Mouse (Mus musculus) granulocyte monocyte progenitor cell, adult 5-6 weeks (primary cell): ENCODE measurements around the gene Fam110a. TPM values are rescaled to one million over a fixed set of nuclear protein-coding genes. Genes with fewer than 3 reads are reported as not detected.

Experiments used
- ATAC-seq: replicated peaks from 2 replicates; pipeline ENCODE4 v1.8.0; 2016; ENCODE audit warnings: mild to moderate bottlenecking, moderate TSS enrichment, inconsistent platforms; ENCODE audit not compliant: poor library complexity, severe bottlenecking
- total RNA-seq, 2 experiments: library from RNA; stranded (forward) in 1 of 2; stranded (reverse) in 1 of 2; fragments of 200-712, 200-1000 nt in 1 of 2; fragments of >200 nt in 1 of 2; fragmentation: Nextera tagmentation in 1 of 2; gene quantifications; 2 replicates each; pipeline ENCODE4 v1.2.3; 2014 to 2017

Gene Fam110a
- total RNA-seq, 2 experiments from 2014 or later = 8.8 to 14.9 TPM

DNA sequence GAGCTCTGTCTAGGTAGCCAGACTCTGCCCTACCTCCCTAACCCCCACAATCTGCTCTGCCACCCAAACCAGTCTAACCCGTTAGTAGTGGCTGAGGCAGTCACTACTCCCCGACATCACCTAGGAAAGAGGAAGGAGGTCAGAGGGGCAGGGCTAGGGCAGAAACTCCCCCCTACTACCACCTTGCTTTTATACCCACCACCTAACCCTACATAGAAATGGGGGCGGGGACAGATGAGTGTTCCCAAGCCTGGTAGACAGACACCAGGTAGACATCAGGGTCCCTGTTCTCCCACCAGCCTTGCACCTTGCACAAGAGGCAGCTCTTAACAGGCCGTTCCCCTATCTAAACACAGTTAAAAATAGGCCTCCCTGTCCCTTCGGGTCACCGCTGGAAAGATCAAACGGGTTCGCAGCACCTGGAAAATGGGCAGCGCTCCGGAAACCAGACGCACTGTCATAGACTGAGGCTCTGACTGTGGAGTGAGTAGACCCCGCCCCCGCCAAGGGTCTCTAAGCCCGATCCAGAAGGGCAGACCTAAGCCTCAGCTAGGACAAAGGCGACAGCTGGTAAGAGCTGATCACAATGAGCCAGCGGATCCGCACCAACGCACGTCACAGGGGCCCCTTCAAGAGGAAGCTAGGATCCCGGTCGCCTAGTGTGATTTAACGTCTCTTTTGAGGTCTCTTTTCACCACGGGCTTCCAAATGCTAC is 7.0 kb downstream of the Fam110a start:
- peak; percentile 41 for ATAC-seq

DNA sequence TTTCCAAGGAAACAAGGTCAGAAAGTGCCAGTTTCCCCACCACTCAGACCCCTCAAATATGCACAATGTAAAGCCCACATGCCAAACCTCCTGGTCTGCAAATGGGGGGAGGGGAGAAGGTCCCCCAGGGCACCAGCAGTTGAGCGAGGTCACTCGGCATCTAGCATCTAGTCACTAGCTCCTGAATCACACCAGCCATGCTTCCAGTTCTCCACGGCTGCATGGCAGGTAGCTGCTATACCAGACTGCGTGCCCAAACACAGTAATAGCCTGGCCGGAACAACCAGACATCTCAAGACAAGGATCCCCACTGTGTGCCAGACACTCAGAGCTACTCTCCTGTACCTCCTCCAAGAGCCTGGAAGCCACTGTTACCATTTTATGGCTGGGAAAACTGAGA is 8.3 kb downstream of the Fam110a start:
- no peak for ATAC-seq

DNA sequence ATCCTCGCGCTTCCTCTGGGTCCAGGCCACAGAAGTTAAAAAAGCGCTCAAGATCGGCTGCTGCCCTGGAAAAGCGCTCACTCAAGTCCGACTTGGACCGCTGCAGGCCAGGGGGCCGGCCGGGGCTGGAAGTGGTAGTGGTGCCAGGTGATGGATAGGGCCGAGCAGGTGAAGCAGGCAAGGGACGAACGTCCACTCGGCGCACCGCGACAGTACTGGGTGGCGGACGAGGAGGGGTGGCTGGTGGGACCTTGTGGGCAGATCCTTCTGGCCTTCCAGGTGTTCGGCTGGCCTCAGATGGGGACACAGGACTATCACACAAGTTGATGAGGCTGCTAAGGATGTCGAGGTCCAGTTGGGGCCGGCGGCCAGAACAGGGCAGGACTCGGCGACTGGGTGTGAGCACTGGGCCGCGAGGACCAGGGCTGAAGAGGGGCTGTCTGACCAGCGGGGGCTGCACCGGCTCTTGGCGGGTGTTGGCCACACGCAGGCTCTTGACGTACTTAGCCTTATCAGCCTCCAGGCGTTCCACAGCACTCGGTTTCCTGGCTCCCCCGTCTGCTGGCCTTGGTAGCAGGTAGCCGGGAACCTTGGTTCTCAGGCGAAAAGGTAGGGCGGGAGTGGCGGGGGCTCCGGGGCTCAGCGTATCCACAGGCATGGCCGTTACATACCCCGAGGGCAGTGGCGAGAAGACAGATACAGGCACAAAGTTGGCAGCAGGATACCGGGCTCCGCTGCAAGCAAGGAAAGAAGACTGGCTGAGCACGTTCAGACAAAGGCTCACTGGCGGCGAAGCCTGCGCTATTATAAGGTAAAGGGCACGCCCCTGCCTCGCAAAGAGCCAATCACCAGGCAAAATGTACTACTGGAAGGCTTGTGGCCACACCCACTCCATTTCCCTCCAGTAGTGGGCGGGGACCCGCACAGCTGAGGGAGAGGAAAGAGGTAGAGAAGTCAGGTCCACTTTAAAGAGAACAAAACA is 9.5 kb downstream of the Fam110a start:
- ATAC-seq = peak; percentile 47

DNA sequence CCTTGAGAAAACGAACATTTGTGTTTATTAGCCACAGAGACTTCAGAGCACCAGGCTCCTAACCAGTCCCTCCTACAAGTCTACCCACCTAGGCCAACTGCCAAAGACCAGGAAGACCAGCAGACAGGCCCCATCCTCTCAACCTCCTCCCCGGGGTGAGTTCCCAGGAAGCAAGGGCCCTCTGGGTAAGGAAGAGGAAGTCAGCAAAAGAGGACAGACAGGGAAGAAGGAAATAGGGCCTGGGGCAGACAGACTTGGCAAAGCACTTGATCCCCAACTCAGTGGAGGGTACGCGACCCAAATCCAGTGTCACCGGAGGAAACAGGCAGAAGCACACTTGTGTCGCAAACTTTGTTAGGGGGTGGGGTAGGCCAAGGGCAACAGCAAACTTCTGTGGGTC is 10.6 kb downstream of the Fam110a start:
- no peak for ATAC-seq

DNA sequence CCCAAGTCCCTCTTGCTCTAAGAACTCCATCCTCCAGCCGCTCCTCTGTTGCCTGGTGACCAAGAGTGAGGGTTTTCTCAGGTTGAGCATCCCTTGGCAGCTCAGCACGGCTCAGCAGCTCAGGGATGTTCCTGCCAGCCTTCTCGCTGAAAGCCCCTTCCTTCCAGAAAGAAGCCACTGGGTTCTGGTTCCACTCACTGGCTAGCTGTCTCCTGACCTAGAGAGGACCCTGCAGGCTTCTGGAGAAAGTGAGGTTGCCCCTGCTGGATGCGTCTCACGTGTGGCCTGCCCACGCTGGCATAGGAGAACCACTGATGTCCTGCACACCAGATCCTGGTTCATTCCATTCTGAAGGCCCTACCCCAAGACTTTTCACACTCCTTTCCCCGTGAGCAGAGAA is 11.0 kb downstream of the Fam110a start:
- ATAC-seq = no peak

DNA sequence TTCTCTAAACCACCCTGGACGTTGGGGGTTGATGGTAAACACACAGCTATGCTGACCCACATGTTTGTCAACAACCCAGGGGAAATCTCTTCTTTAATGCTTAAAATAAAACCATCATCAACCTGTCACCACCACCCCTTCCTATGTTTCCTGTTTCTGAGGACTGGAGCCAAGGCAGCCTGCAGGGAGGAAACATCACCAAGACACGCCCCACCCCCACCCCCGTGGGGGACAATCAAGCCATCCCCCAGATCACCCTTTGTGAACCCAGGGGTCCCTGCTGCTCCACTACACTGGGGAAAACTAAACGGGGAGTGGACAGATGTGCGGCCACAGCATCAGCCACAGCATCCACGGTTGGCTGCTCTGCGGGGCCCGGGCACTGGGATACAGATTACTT is 11.6 kb downstream of the Fam110a start:
- ATAC-seq = no peak

DNA sequence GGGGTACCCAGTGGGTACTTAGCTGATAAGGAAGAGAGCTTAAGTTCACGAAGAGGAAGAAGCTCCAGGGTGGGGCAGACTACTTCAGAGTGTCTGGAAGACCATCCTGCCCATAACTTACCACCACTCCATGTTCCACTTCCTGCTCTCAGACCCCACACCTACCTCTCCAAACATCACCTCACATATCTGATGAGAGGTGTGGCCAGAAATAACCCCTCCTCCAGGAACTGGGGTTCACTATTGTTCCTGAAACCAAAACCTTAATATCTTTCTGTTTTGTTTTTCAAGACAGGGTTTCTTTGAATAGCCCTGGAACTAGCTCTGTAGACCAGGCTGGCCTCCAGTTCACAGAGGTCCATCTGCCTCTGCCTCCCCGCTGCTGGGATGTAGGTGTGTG is 12.2 kb downstream of the Fam110a start:
- ATAC-seq = 0 out of 2 replicates have a peak, but pooled peaks have one; percentile 4

DNA sequence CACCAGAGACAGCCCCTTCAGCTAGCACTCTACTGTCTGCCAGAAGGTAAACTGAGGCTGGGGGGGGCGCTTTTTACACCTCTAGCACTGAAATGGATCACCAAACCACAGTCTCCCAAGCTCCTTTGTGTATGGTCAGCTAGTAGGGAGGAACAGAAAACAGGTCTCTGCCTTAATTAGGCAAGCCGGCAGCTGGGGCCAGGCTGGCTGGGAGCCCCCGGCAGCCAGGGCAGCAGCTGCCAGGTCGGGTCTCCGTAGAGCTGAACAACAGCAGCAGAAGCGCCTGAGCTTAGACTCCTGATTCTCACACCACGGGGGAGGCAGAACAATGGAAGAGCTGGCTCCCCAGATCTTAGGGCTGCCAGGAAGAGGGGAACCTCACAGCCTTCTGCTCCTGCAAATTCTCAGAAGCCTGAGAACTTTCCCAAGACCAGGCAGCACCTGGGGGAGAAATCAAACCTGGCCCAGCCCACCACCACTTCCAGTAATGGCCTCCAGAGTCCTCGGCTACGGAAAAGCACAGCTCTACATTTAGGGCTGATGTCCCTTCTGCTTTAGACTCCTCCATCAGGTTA is 12.8 kb downstream of the Fam110a start:
- ATAC-seq = no peak

DNA sequence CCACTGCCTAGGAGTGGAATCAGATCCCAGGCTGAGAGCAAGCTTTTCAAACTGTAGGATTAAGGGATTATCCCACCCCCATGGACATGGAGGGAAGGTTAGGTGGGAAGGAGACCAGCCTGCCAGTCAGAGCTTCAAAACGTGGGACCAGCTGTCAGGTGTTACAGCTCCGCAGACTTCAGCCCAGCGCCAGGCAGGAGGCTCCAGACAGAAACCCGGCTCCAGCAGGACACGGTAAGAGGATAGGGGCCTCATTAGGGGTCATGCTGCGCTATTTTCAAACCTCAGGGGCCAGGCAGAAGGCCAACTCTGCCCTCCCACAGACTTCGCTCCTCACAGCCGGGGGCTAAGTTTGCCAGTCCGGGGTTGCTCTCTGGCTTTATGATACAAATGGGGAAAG is 16.0 kb downstream of the Fam110a start:
- ATAC-seq = no peak

DNA sequence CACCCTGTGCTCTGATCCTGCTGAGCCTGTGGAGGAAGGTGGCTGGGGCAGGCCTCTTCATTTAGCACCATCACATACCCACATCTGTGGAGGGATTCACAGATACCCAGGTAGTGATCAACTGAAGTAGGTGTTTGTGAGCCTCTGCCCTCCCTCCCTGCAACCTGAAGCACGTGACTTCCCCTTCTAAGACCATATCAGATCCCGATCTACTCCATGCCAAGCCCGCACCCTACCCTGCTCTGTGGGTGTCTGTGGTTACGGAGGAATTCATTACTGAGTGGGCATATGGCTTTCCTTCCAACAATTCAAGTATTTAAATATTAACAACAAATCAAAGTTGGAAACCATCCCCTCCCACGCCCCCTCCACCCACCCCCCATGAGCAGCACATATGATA is 16.7 kb downstream of the Fam110a start:
- 0 out of 2 replicates have a peak, but pooled peaks have one; percentile 6 for ATAC-seq

DNA sequence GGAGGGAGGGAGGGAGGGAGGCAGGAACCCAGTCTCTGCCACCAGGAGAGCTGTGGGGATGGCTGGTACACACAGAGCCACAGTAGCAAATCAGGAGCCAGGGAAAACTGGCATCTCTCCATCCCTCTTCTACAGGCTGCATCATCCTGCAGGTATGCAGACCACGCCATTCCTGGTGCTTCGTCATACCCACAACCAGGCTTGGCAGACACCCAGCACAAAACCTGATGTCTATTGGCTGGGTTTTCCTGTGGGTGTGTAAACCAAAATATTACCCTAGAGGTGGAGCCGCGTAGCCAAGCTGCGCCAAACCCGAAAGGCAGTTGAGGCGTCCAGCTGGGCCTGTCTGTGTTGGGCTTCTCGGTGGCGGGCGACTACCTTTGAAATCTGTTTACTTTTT is 17.5 kb downstream of the Fam110a start:
- ATAC-seq = no peak

DNA sequence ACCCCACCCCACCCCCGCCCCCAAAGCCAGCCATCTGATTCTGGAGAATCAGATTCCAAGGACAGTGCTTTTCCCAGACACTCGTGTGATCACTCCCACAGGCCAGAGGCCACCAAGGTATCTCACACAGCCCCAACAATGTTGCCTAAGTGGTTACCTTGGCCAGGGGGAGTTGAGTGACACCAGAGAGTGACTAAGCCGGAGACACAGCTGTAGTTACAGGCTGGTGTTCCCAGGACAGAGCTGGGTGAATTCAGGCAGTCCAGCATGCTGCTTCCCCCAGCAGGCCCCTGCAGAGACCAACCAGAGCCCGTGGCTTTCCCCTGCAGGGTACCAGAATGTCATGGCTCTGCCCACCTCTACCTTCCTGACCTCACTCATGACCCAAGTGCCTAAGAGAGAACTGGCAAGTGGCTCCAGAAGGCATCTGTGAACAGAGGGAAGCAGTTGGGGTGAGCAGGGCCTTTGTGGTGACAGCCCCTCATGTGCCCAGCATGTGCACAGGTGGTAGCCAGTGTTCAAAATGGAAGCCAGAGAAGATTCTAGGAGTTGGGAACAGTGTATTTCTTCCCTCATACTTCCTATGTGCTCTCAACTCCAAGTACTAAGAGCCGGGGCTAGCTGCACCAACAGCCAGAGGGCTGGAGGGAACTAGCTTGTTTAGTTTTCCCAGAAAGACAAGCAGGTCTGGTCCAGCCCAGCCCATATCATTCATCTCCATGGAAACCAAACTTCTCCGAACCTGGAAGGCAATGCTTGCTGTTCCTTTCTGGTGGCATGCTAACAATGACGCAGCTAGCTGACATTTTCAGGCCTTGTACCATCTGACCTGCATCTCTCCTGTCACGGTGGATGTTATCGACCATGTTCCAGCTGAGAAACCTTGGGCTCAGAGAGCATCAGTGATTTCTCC is 18.5 kb downstream of the Fam110a start:
- no peak for ATAC-seq

DNA sequence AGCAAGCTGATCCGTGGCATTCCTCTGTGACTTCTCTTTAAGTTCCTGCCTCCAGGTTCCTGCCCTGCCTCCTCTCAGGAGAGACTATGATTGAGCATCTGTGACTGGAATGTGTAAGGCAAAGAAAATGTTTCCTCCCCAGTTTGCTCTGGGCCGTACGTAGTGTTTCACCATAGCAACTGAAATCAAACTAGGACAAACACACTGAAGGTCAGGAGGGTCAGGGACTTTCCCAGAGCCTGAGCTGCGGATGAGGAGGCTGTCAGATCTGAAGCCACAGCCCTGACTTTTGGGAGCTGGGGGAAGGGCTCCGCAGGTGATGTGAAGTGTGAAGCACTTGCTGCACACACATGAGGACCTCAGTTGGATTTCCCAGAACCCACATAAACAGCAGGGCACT is 20.7 kb downstream of the Fam110a start:
- no peak for ATAC-seq

DNA sequence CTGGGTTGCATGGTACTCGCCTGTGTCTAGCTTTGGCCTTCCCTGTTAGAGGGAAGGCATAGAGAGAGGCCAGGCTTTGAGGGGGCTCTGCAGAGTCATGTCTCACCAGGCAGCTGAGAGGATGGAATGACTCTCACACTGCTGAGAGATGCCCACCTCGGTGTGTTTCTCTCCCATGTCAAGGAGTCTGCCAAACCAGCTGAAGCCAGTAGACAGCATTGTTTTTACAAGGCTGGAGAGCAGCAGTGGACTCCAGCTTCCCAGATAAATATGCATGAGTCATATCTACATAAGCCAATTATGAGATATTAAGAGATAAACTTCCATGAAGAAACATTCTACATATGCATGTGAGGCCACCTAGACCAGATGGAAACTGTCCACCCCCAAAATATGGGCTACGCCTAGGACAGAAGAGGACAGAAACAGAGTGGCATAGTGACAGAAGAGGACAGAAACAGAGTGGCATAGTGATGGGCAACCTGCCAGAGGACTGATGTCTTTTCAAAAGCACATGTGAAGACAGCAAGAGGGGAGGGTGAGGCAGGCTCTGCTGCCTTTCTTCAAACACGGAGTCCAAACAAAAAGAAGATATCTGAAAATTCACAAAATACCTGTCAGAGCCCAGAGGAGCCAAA is 23.4 kb downstream of the Fam110a start:
- ATAC-seq = no peak

DNA sequence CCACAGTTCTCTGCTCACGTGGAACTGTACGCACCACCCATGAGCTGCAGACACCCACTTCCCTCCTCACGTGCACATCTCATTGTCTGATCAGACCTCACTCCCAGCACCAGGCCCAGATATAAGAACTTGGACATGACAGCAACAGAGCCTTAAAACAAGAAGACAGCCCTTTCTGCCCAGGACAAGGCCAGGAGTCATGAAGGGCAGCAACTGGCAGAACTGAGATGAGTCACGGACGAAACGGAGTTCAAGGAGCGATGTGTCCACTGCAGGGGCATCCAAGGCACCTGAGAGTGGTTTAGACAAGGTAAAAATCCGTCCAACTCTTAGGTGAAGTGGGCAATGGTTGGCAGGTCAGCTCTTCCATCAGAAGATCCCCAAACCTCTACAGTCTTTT is 26.4 kb downstream of the Fam110a start:
- no peak for ATAC-seq

DNA sequence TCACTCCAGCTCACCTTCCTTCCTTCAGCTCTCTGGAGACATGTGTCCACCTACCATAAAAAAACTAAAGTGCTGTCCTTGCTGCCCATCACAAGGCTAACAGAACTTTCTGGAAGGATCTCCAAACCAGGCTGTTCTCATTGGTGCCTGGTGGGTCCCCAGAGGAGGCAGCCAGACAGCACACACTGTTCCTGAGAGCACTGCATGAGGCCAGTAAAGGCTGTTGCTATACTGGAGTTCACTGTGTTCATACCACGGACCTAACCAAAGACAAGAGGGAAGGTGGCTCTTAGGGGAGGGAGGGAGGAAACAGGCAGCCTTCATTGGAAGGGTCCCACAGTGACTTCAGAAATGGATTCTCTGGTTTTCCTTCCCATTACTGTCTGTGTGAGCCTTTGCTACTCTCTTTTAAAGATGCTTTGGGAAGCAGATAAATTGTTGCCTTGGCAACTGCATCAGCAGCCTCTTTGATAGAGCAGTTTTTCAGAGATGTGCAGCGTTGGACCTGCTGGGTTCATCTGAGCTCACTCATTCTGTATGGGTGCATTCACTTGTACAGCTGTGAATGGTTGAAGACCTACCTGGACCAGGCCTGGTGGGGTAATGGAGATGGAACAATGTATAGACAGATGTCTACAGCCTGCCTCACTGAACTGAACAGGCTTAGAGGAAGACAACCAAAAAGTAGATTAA is 30.8 kb downstream of the Fam110a start:
- no peak for ATAC-seq

DNA sequence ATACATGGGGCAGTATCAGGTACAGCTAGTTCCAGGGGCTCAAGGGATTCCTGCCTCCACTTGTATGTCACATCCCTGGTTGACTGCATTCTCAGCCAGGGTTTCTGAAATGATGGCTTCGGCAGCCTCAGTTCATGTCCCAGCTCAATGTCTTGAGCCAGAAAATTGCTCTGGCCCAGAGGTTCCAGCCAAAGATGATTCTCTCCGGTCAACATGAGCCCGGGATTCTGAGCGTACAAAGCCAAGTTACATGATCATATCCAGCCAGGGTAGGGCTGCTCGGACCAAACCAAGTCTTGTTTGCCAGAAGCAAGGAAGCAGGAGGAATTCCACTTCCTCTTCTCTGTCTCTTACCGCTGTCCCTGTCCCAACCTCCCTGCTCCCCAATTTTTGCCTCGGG is 31.7 kb downstream of the Fam110a start:
- no peak for ATAC-seq

DNA sequence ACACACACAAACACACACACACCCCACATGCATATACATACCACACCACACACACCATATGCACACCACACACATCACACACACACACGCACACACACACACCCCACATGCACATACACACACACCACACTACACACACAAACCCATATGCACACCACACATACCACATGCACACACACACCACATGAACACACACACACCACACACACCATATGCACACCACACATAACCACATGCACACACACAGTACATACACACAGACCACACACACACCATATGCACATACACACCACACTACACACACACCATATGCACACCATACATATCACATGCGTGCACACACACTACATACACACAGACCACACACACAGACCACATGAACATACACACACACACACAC is 32.4 kb downstream of the Fam110a start:
- ATAC-seq = no peak

DNA sequence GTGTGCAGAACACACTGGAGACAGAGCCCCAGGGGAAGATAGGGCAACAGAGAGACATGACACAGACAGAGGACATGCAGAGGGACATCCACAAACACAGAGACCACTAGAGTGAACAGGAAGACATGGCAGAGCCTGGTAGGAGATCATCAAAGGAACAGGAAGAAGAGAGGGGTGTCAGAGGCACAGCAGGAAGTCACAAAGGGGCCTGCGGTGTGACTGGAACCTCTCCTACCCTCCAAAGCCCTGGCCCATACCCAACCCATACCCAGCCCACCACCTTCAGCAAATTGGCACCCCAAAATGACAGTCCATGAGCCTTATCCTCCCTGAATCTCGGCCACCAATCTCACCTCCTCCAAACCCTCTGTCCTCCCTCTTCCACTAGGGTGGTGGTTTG is 35.9 kb downstream of the Fam110a start:
- ATAC-seq = no peak; the same call in 1 of the 2 replicates
